Comparison of ENCODE assay signal across 13 mouse cellular contexts in genomic region chr2:154706526-154707280, GRCm38 (mm10). TPM values are rescaled to one million over a fixed set of nuclear protein-coding genes. Genes with fewer than 3 reads are reported as not detected.
DNase-seq lines count a peak whose midpoint lies in the region; ATAC-seq and TF ChIP-seq lines count a peak whose summit lies in the region.
"Had no signal": no experiment of that assay in that cellular context is flagged by ENCODE, and none has a peak within 500 bp of the region (broad histone marks: within the 10 kb centered on the region; RNA-seq: fewer than 3 reads in every experiment).

No protein-coding gene starts in this region.

- TF ChIP-seq CTCF in forebrain, postnatal 0 days (IDR thresholded peaks at IDR 0.05; ENCODE audit: low read depth), result no peak

- no peak overlapping the region for H3K4me3 ChIP-seq in forebrain, embryonic 10.5 days
- no peak overlapping the region for H3K4me3 ChIP-seq in forebrain, postnatal 0 days (ENCODE audit: low read depth, low read length)
- H3K4me3 ChIP-seq: forebrain, embryonic 13.5 days; heart, embryonic 12.5 days; lung, embryonic 15.5 days had no signal

- H3K9ac ChIP-seq in forebrain, postnatal 0 days, result no peak overlapping the region
- H3K9ac ChIP-seq: forebrain, embryonic 13.5 days; heart, embryonic 12.5 days; hindbrain, embryonic 14.5 days; lung, embryonic 15.5 days had no signal

- DNase-seq in forebrain, embryonic 10.5 days (ENCODE audit: extremely low spot score, low spot score), result no peak
- no peak for DNase-seq in forebrain, postnatal 0 days
- peak; percentile 18 for DNase-seq in Muller cell, postnatal 12 days (ENCODE audit: inconsistent ontology term)
- peak; percentile 66 for DNase-seq in cerebellum, adult 11 months
- peak; percentile 74 to 77 for DNase-seq in cerebellum, postnatal 36 days
- DNase-seq in layer of hippocampus, adult 11-12 months (ENCODE audit: low spot score), result no peak
- DNase-seq in right cerebral cortex, adult 18-20 months, result no peak
- no peak for DNase-seq in frontal cortex, adult 2 months (ENCODE audit: extremely low spot score in 1 of 2, low spot score in 1 of 2)
- DNase-seq: kidney, adult 8-10 months had no signal

- no peaks in the 10 kb centered on the region for H3K9me3 ChIP-seq in forebrain, embryonic 10.5 days
- H3K9me3 ChIP-seq in forebrain, postnatal 0 days (ENCODE audit: low read length), result no peaks in the 10 kb centered on the region
- H3K9me3 ChIP-seq: forebrain, embryonic 13.5 days; heart, embryonic 12.5 days; lung, embryonic 15.5 days had no signal

- 0 out of 2 replicates have a peak, but pooled peaks cover 4% of the 10 kb centered on the region for H3K27me3 ChIP-seq in forebrain, embryonic 10.5 days (ENCODE audit: poor library complexity, severe bottlenecking)
- H3K27me3 ChIP-seq in forebrain, postnatal 0 days (ENCODE audit: insufficient read depth, low read length), result no peaks in the 10 kb centered on the region
- H3K27me3 ChIP-seq: heart, embryonic 12.5 days; lung, embryonic 15.5 days had no signal

- no peak for ATAC-seq in forebrain, postnatal 0 days
- ATAC-seq: forebrain, embryonic 13.5 days had no signal

- 71% methylated on average over 11 of the region's 11 CpGs for WGBS in forebrain, embryonic 10.5 days
- 73% methylated on average over 11 of the region's 11 CpGs for WGBS in forebrain, postnatal 0 days

- H3K27ac ChIP-seq in forebrain, embryonic 10.5 days, result 0 out of 2 replicates have a peak overlapping the region, but pooled peaks have one; percentile 48
- H3K27ac ChIP-seq in forebrain, postnatal 0 days (ENCODE audit: low read depth, low read length), result no peak overlapping the region
- H3K27ac ChIP-seq: forebrain, embryonic 13.5 days; hindbrain, embryonic 14.5 days; lung, embryonic 15.5 days had no signal

- peaks cover 9% of the 10 kb centered on the region for H3K4me1 ChIP-seq in forebrain, embryonic 10.5 days
- no peaks in the 10 kb centered on the region for H3K4me1 ChIP-seq in forebrain, postnatal 0 days (ENCODE audit: insufficient read depth)

- no peaks in the 10 kb centered on the region for H3K36me3 ChIP-seq in forebrain, embryonic 10.5 days (replicated peaks)
- no peaks in the 10 kb centered on the region for H3K36me3 ChIP-seq in forebrain, postnatal 0 days (ENCODE audit: insufficient read depth)
- H3K36me3 ChIP-seq: heart, embryonic 12.5 days; lung, embryonic 15.5 days had no signal

- H3K4me2 ChIP-seq in forebrain, postnatal 0 days (ENCODE audit: low read depth), result no peak overlapping the region
- H3K4me2 ChIP-seq: forebrain, embryonic 13.5 days; heart, embryonic 12.5 days; hindbrain, embryonic 14.5 days; lung, embryonic 15.5 days had no signal

RNA-seq across cellular contexts. Expression of gene Chmp4b, which starts 55.2 kb away (rescaled TPM):
- polyA plus RNA-seq in forebrain, embryonic 10.5 days (2016; fragmentation: Nextera tagmentation; extraction: Ambion mirVana), result 12.9 and 13.4 TPM in 2 replicates
- total RNA-seq in forebrain, postnatal 0 days (2014; rRNA removed), result 176 and 191 TPM in 2 replicates
- polyA plus RNA-seq in forebrain, postnatal 0 days (2015; fragmentation: Nextera tagmentation; extraction: Ambion mirVana), result 28.9 and 29.4 TPM in 2 replicates
- 277 and 314 TPM in 2 replicates for polyA plus RNA-seq in frontal cortex, adult 2 months (2012; rRNA removed)

Comparison
In these comparisons a context has a peak if more than half of its experiments do, and no peak if none do; other contexts are left out.
1. DNase-seq: peak in Muller cell, postnatal 12 days (single experiment), cerebellum, adult 11 months (single experiment) and cerebellum, postnatal 36 days (2 of 2); none in forebrain, embryonic 10.5 days (single experiment), forebrain, postnatal 0 days (single experiment), layer of hippocampus, adult 11-12 months (single experiment), right cerebral cortex, adult 18-20 months (single experiment) and frontal cortex, adult 2 months (0 of 2).